Mouse (Mus musculus) layer of hippocampus, postnatal 14 days (tissue): Measurements from ENCODE around the gene Zfp771. TPM values are rescaled to one million over a fixed set of nuclear protein-coding genes. Genes with fewer than 3 reads are reported as not detected.

Experiments used
- DNase-seq, 2 experiments: peaks; one replicate each; pipeline ENCODE4 v3.0.0; 2021 to 2022; ENCODE audit warnings: low spot score in 2 of 2, mixed read lengths in 1 of 2
- long read RNA-seq, 2 experiments: library from polyadenylated mRNA; stranded (forward); transcript quantifications; one replicate each; pipeline ENCODE4 v2.0.0; 2021
- total RNA-seq, 2 experiments: library from RNA; stranded (reverse); gene quantifications; 2 replicates each; pipeline ENCODE4 v1.2.3; 2021

The Zfp771 gene
- 10 to 100 TPM; 55.5 to 57.2 TPM for total RNA-seq
- long read RNA-seq, experiment 1, transcript Zfp771-201 (3 exons, 1,484 nt), result major isoform, 36 of 55 reads
- long read RNA-seq, experiment 1, partial matches to known transcripts, result 5 of 55 reads
- long read RNA-seq, experiment 1, other reads (novel, unspliced or antisense), result 14 of 55 reads
- long read RNA-seq, experiment 2, transcript Zfp771-201 (3 exons, 1,484 nt), result major isoform, 60 of 87 reads
- long read RNA-seq, experiment 2, partial matches to known transcripts, result 4 of 87 reads
- long read RNA-seq, experiment 2, other reads (novel, unspliced or antisense), result 23 of 87 reads

- peak; percentile 91 to 94 for DNase-seq
Measured at GRCm38 (mm10) chr7:127243870-127244657, at the start of gene Zfp771. TSS of gene Zfp771 (plus strand) at chr7:127244274.

GRCm38 (mm10) chr7:127194633-127195029 lies 49.4 kb upstream of the Zfp771 start:
- no peak for DNase-seq

- DNase-seq, result peak; percentile 95 to 98
Measured at GRCm38 (mm10) chr7:127195544-127196295, 48.4 kb upstream of the Zfp771 start, which contains the start of gene Cd2bp2. TSS of gene Cd2bp2 (minus strand) at chr7:127196050.

DNA sequence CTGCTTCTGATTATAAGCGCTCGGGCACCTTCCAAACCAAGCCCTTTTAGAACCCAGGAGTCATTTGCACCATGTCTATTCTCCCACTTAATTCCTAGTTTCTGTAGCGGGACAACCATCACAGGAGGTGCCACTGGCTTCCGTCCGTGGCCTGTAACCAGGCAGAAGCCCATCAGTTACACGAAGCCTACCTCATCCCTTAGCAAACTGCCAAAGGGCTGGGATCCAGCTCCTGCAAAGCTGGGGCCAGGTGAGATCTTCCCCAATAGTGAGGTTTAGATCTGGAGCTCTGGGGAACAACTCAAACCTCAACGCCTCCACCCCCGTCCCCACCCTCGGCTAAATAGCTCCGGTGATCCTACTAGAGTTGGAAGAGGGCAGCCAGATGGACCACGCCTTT lies 47.6 kb upstream of the Zfp771 start:
- no peak for DNase-seq

DNA sequence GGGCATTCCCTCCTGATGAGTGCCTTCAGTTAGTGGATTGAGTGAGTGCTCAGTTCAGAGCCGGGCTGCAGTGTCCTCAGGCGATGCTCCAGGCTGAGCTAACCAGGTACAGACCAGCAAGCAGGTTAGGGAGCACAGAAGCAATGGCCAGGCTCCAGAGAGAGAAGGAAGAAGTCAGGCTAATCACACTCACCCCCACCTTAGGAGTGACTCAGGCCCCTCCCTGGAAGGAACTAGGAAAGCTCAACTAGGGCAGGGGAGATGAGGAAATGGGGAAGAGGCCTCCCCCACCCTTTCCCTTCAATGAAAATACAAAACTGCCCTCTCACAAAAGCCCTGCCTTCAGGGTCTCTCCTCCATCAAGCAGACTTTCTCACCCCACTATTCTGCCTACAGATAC lies 37.5 kb upstream of the Zfp771 start:
- DNase-seq, result no peak

- peak in 1 of 2 experiments; percentile 36 for DNase-seq
Measured at GRCm38 (mm10) chr7:127207374-127208294, 36.4 kb upstream of the Zfp771 start.

DNA sequence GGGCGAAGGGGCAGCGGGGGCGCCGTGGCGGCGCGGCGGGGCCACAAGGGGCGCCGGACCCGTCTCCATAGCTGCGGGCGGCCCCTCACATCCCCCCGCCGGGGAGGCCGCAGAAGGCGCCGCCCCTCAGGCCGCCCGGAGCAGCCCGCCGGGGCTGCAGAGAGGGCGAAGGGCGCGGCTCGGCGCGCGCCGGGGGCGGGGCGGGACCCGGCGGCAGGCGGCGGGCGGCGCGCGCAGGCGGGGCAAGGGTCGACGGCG lies 35.9 kb upstream of the Zfp771 start, which contains the start of gene Tbc1d10b:
Gene Tbc1d10b, minus strand, starts transcription at position 174 of the 258 bp plus-strand sequence.
- no peak for DNase-seq

DNA sequence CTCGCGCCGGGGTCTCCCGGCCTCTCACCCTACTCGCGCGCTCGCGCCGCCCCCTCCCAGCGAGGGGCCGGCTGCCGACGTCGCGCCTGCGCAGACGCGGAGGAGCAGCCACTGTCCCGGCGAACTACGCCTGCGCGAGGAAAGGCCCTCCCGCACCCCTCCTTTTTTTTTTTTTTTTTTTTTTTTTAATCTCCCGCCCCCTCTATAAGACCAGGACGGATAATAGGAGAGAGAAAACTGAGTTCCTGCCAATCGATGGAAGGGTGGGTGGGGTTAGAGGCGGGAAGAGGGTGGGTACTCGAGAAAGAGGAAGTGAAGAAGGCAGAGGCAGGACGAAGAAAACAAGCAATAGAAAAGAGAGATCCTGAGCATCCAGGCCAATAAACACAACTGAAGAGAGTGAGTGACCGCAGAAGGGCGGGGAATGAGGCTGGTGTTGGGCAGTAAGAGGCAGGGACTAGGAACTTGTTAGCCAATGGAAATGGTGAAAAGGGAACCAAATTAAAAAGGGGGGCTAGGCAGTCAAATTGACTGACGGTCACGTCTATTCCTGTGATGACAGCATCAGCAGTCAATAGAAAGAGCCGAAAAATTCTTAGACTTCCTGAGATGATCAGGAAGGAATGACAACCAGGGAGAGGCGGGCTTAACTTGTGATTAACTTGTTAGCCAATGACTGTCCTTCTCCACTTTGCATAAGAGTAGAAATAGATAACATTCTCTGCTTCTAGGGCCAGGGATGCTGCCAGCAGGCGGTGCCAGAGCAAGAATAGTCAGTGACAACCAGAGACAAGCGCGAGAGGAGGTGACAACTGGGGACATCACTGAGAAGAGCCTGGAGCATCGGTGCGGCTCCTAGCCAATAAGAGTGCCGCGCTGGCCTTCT lies 35.3 kb upstream of the Zfp771 start, which contains the start of gene Mylpf:
Gene Mylpf, plus strand, starts transcription at position 338 of the 886 bp plus-strand sequence.
- peak; percentile 86 to 98 for DNase-seq

GRCm38 (mm10) chr7:127209851-127210250 lies 34.2 kb upstream of the Zfp771 start:
- DNase-seq, result no peak

- DNase-seq, result no peak
Measured at GRCm38 (mm10) chr7:127210266-127210665, 33.8 kb upstream of the Zfp771 start.

- no peak for DNase-seq
Measured at GRCm38 (mm10) chr7:127211014-127211745, 32.9 kb upstream of the Zfp771 start.

DNA sequence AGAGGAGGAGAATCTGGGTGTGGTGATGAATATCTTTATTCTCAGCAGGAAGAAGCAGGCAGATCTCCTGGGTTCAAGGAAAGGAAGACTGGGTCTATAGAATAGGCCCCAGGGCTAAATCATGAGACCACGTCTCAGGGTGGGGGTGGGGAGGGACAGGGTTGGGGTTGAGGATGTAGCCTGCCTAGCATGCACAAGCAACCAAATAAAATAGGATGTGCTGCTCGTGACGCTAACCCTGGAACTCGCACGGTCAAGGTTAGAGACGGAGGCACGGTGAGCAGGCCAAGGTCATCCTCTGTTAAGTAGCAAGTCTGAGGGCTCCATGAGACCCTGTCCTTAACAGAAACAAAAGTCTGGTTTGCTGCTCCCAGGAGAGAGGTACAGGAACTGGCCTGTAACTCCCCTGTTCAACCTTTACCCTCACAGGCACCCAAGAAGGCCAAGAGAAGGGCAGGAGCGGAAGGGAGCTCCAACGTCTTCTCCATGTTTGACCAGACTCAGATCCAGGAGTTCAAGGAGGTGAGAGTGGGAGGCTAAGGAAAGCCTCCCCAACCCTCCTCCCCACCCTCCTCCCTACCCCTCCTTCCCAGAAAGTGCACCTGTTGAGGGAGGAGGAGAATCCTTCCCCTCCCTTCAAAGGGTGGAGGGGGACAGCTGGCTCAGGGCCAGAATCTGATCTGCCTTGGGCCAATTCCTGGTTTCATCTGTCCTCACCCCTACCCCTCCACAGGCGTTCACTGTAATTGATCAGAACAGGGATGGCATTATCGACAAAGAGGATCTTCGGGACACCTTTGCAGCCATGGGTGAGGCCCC lies 31.4 kb upstream of the Zfp771 start:
- no peak for DNase-seq

DNA sequence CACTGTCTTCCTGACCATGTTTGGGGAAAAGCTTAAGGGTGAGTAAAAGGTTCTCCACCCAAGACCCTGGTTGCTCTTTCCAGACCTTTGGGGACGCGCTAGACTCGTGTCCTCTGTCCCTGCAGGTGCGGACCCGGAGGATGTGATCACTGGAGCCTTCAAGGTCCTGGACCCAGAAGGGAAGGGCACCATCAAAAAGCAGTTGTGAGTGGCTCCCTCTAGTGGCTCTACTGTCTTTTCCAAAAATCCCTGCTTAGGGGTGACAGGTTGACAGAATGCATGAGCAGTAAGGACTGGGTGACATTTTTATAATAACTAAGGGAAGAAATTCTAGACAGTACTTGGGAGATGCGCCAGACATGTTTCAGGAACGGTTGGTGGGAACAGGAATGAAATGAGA lies 30.6 kb upstream of the Zfp771 start:
- no peak for DNase-seq

GRCm38 (mm10) chr7:127213930-127214329 lies 30.1 kb upstream of the Zfp771 start:
- no peak for DNase-seq

DNA sequence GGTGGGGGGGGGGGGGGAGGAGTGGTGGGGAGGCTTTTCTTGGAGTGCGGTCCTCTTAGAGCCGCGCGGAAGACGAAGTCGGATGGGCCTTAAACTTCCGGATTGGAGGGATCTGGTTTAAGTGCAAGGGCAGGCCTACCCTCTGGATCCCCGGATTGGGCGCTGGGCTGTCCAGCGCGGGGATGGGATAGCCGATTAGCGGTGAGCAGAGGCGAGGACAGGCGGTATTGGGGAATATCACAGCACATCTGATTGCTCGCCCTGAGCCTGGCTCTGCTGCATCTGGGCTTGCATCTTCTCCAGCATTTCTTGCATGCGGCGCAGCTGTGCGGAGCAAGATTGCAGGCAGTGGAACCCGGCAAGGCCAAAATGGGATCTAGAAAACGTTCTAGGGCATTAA lies 29.6 kb upstream of the Zfp771 start:
- no peak for DNase-seq

- DNase-seq, result peak; percentile 54 to 58
Measured at GRCm38 (mm10) chr7:127214981-127215871, 28.8 kb upstream of the Zfp771 start.

GRCm38 (mm10) chr7:127216307-127216706 lies 27.8 kb upstream of the Zfp771 start:
- DNase-seq, result no peak
